Mouse (Mus musculus) MEL (cell line): Measurements from ENCODE around the gene Rpl34. TPM values are rescaled to one million over a fixed set of nuclear protein-coding genes. Genes with fewer than 3 reads are reported as not detected.
A peak's percentile ranks its signal among the peaks of the same experiment; 100 is the strongest.

ENCODE experiments used
- DNase-seq: peaks from one replicate; pipeline ENCODE4 v3.0.0; 2011; ENCODE audit warnings: low read depth, low spot score
- H3K27ac ChIP-seq: 2 replicates; pipeline ENCODE4 v1.5.1; 2012; ENCODE audit warnings: low read depth, mild to moderate bottlenecking, control low read depth, low read length, moderate library complexity; ENCODE audit not compliant: control insufficient read depth
- H3K27me3 ChIP-seq, 2 experiments: fragments of 150-350 bp in 1 of 2; sonication (generic) in 1 of 2; 2 replicates each; pipeline ENCODE4 v1.6.1; 2012; ENCODE audit warnings: low read length in 2 of 2, mild to moderate bottlenecking in 2 of 2, improper control_type of control experiment in 1 of 2, moderate library complexity in 1 of 2; ENCODE audit not compliant: insufficient read depth in 2 of 2, control insufficient read depth in 1 of 2
- H3K36me3 ChIP-seq, 2 experiments: 2 replicates each; pipeline ENCODE4 v1.6.1; 2012 to 2014; ENCODE audit warnings: low read length in 2 of 2, improper control_type of control experiment in 1 of 2, inconsistent platforms in 1 of 2, mild to moderate bottlenecking in 1 of 2; ENCODE audit not compliant: insufficient read depth in 2 of 2, control insufficient read depth in 1 of 2
- H3K4me1 ChIP-seq, 2 experiments: fragments of 150-350 bp in 1 of 2; sonication (generic) in 1 of 2; 2 replicates each; pipeline ENCODE4 v1.6.1; 2012; ENCODE audit warnings: low read length in 2 of 2, improper control_type of control experiment in 1 of 2, mild to moderate bottlenecking in 1 of 2; ENCODE audit not compliant: insufficient read depth in 2 of 2, control insufficient read depth in 1 of 2
- H3K4me3 ChIP-seq, 2 experiments: fragments of 150-350 bp in 1 of 2; sonication (generic) in 1 of 2; 2 replicates each; pipeline ENCODE4 v1.5.1; 2012; ENCODE audit warnings: low read depth in 2 of 2, low read length in 2 of 2, mild to moderate bottlenecking in 2 of 2, moderate library complexity in 2 of 2, control low read depth in 1 of 2, improper control_type of control experiment in 1 of 2; ENCODE audit not compliant: control insufficient read depth in 1 of 2, insufficient read depth in 1 of 2
- H3K79me2 ChIP-seq: 2 replicates; pipeline ENCODE4 v1.6.1; 2012; ENCODE audit warnings: mild to moderate bottlenecking, low read length, moderate library complexity; ENCODE audit not compliant: control insufficient read depth, poor library complexity, insufficient read depth
- H3K9ac ChIP-seq: 2 replicates; pipeline ENCODE4 v1.6.1; 2012; ENCODE audit warnings: low read depth, mild to moderate bottlenecking, control low read depth, low read length, moderate library complexity; ENCODE audit not compliant: control insufficient read depth, poor library complexity, severe bottlenecking
- H3K9me3 ChIP-seq: fragments of 150-350 bp; sonication (generic); replicated peaks from 2 replicates; pipeline ENCODE4 v1.6.1; 2012; ENCODE audit warnings: mild to moderate bottlenecking, low read length, improper control_type of control experiment, moderate library complexity; ENCODE audit not compliant: insufficient read depth
- CHD1 ChIP-seq: IDR thresholded peaks from 2 replicates; pipeline ENCODE4 v1.6.1; 2012; ENCODE audit warnings: low read depth, mild to moderate bottlenecking, inconsistent platforms, low read length, improper control_type of control experiment
- CHD2 ChIP-seq: IDR thresholded peaks from 2 replicates; pipeline ENCODE4 v1.6.1; 2011; ENCODE audit warnings: low read length, improper control_type of control experiment
- ETS1 ChIP-seq: IDR thresholded peaks from 2 replicates; pipeline ENCODE4 v1.6.1; 2012; ENCODE audit warnings: low read depth, mild to moderate bottlenecking, inconsistent platforms, low read length, improper control_type of control experiment, moderate library complexity
- GABPA ChIP-seq: IDR thresholded peaks from 2 replicates; pipeline ENCODE4 v1.6.1; 2012; ENCODE audit warnings: low read depth, mild to moderate bottlenecking, inconsistent platforms, low read length, improper control_type of control experiment, moderate library complexity
- HCFC1 ChIP-seq: IDR thresholded peaks from 2 replicates; pipeline ENCODE4 v1.6.1; 2012; ENCODE audit warnings: low read depth, mild to moderate bottlenecking, inconsistent platforms, low read length, improper control_type of control experiment, moderate library complexity
- MAFK ChIP-seq: IDR thresholded peaks from 2 replicates; pipeline ENCODE4 v1.6.1; 2011; ENCODE audit warnings: low read depth, mild to moderate bottlenecking, low read length, improper control_type of control experiment, borderline replicate concordance
- MEF2A ChIP-seq: IDR thresholded peaks from 2 replicates; pipeline ENCODE4 v1.6.1; 2014; ENCODE audit warnings: low read depth, mild to moderate bottlenecking, inconsistent platforms, low read length, improper control_type of control experiment; ENCODE audit not compliant: poor library complexity, insufficient replicate concordance, severe bottlenecking; ENCODE audit errors: extremely low read depth
- MYB ChIP-seq: IDR thresholded peaks from 2 replicates; pipeline ENCODE4 v1.6.1; 2011; ENCODE audit warnings: mild to moderate bottlenecking, low read depth, low read length, improper control_type of control experiment
- NELFE ChIP-seq: IDR thresholded peaks from 2 replicates; pipeline ENCODE4 v1.6.1; 2011; ENCODE audit warnings: low read depth, low read length, improper control_type of control experiment
- NRF1 ChIP-seq: IDR thresholded peaks from 2 replicates; pipeline ENCODE4 v1.6.1; 2014; ENCODE audit warnings: low read depth, mild to moderate bottlenecking, inconsistent platforms, low read length, improper control_type of control experiment, moderate library complexity; ENCODE audit not compliant: poor library complexity, insufficient read depth, severe bottlenecking
- POLR2A ChIP-seq, 2 experiments: IDR thresholded peaks; 2 replicates each; pipeline ENCODE4 v1.6.1; 2011 to 2012; ENCODE audit warnings: low read length in 2 of 2, mild to moderate bottlenecking in 2 of 2, control low read depth in 1 of 2, improper control_type of control experiment in 1 of 2, low read depth in 1 of 2, moderate library complexity in 1 of 2; ENCODE audit not compliant: control insufficient read depth in 1 of 2, insufficient read depth in 1 of 2, poor library complexity in 1 of 2
- POLR2AphosphoS5 ChIP-seq: IDR thresholded peaks from 2 replicates; pipeline ENCODE4 v1.6.1; 2012; ENCODE audit warnings: low read depth, borderline replicate concordance, mild to moderate bottlenecking, inconsistent platforms, low read length, moderate library complexity, mixed read lengths
- RCOR1 ChIP-seq: IDR thresholded peaks from 2 replicates; pipeline ENCODE4 v1.6.1; 2012; ENCODE audit warnings: low read depth, mild to moderate bottlenecking, inconsistent platforms, low read length, improper control_type of control experiment
- SMC3 ChIP-seq: IDR thresholded peaks from 2 replicates; pipeline ENCODE4 v1.6.1; 2011; ENCODE audit warnings: low read depth, low read length, improper control_type of control experiment
- TAL1 ChIP-seq: IDR thresholded peaks from 2 replicates; pipeline ENCODE4 v1.6.1; 2012; ENCODE audit warnings: mild to moderate bottlenecking, inconsistent platforms, low read length, moderate library complexity, mixed read lengths
- TBP ChIP-seq: IDR thresholded peaks from 2 replicates; pipeline ENCODE4 v1.8.0; 2011; ENCODE audit warnings: low read depth, low read length, improper control_type of control experiment
- ZC3H11A ChIP-seq: IDR thresholded peaks from 2 replicates; pipeline ENCODE4 v1.6.1; 2012; ENCODE audit warnings: low read depth, mild to moderate bottlenecking, inconsistent platforms, low read length, improper control_type of control experiment
- ZNF384 ChIP-seq: IDR thresholded peaks from 2 replicates; pipeline ENCODE4 v1.6.1; 2012; ENCODE audit warnings: low read depth, mild to moderate bottlenecking, inconsistent platforms, low read length, improper control_type of control experiment
- polyA plus RNA-seq, 2 experiments: library from polyadenylated mRNA; stranded (reverse) in 1 of 2; unstranded in 1 of 2; fragments of >175 nt in 1 of 2; fragments of >200 nt in 1 of 2; gene quantifications; 2 replicates each; pipeline versions ENCODE4 v1.2.1 to v1.2.4; 2012; ENCODE audit warnings: low replicate concordance in 2 of 2, low read depth in 1 of 2; ENCODE audit not compliant: insufficient read length in 2 of 2, insufficient read depth in 1 of 2, missing spikeins in 1 of 2
- total RNA-seq: library from RNA; depleted of rRNA; stranded (reverse); fragments of 300-350 nt; gene quantifications from 2 replicates; pipeline ENCODE4 v1.2.3, GENCODE M21; 2012

The Rpl34 gene
- total and polyA plus RNA-seq, 3 experiments: 451 to 1,619 (median 895) TPM

DNA sequence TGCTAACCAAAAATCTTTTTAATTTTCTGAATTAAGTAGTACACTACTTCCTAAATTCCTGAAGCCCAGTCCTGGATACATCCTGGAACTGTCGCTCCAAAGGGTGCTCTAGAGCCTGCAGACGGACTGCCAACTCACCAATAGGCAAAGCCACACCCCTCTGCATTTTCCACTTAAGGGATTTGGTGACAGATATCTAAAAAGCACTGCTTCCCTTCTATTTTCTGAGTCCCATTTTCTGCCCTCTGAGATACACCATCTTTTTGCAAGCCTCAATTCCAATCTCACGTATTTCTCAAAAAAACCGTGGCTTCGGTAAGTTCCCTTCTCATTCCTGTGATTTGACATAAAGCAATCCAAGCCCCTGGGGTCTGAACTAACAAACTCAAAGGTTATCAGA, 21.7 kb downstream of the Rpl34 start:
- no peaks in the 10 kb centered on the region for H3K9me3 ChIP-seq
- no peaks in the 10 kb centered on the region for H3K27me3 ChIP-seq
- peak overlapping the region; percentile 99 for H3K9ac ChIP-seq
- H3K27ac ChIP-seq: peak overlapping the region; percentile 90
- H3K4me1 ChIP-seq: peaks cover 0 to 9% of the 10 kb centered on the region in 2 experiments; a peak in 2 of 4 replicates
- peak; percentile 77 for DNase-seq
- TF ChIP-seq TBP (0 out of 2 replicates have a peak, but pooled peaks have one; percentile 39), CHD1 (0 out of 2 replicates have a peak, but pooled peaks have one; percentile 83), ETS1 (0 out of 2 replicates have a peak, but pooled peaks have one; percentile 8), NRF1 (no peak)
- H3K36me3 ChIP-seq: peaks cover 4 to 7% of the 10 kb centered on the region in 2 experiments
- peak overlapping the region; percentile 64 to 100 for H3K4me3 ChIP-seq
- H3K79me2 ChIP-seq: peaks cover 26% of the 10 kb centered on the region

DNA sequence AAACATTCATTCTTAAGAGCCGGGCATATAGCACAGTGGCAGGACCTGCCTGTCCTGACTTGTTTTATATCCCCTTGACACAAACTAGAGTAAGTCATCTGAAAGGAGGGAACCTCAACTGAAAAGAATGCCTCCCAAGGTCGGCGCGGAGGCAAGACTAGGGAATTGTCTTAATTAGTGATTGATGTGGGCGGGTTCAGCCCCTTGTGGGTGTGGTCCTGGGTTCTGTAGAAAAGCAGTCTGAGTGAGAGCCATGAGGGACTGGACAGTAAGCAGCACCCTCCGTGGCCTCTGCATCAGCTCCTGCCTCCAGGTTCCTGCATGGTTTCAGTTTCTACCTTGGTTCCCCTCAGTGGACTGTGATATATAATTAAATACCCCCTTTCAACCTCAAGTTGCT, 27.9 kb downstream of the Rpl34 start:
- H3K79me2 ChIP-seq: peaks cover 14% of the 10 kb centered on the region
- H3K4me1 ChIP-seq: no peaks in the 10 kb centered on the region
- no peaks in the 10 kb centered on the region for H3K27me3 ChIP-seq
- H3K9ac ChIP-seq: no peak overlapping the region
- H3K27ac ChIP-seq: no peak overlapping the region
- no peak for DNase-seq
- H3K36me3 ChIP-seq: peaks cover 0 to 14% of the 10 kb centered on the region in 2 experiments; a peak in 2 of 4 replicates
- no peak overlapping the region for H3K4me3 ChIP-seq
- TF ChIP-seq CHD2 (no peak), CHD1 (no peak), GABPA (no peak), HCFC1 (no peak), SMC3 (no peak), MYB (no peak), MEF2A (no peak), ZC3H11A (no peak), NELFE (no peak), MAFK (no peak), TAL1 (no peak), POLR2A (IDR thresholded peaks at IDR 0.05; ENCODE audit: control insufficient read depth in 1 of 2, insufficient read depth in 1 of 2, low read depth in 1 of 2, low read length in 2 of 2, poor library complexity in 1 of 2) (no peak), ZNF384 (no peak), POLR2AphosphoS5 (no peak), RCOR1 (no peak)
- TF ChIP-seq, all 39 proteins: peak for 0
- H3K9me3 ChIP-seq: no peaks in the 10 kb centered on the region
